Mouse (Mus musculus) liver, adult 2 months (tissue): ENCODE measurements around the gene Runx1. TPM values are rescaled to one million over a fixed set of nuclear protein-coding genes. Genes with fewer than 3 reads are reported as not detected.

Experiments used
- DNase-seq: peaks from one replicate; pipeline ENCODE4 v3.0.0-alpha.2; 2011; ENCODE audit warnings: low read depth, low spot score; ENCODE audit errors: extremely low read depth
- H3K27ac ChIP-seq: fragments of 200-500 bp; replicated peaks from 2 replicates; pipeline ENCODE4 v1.5.1; 2012; ENCODE audit warnings: low read depth, mild to moderate bottlenecking, control low read depth, inconsistent platforms, low read length; ENCODE audit not compliant: insufficient read depth
- H3K27me3 ChIP-seq: fragments of 200-500 bp; 2 replicates; pipeline ENCODE4 v1.6.1; 2012; ENCODE audit warnings: mild to moderate bottlenecking, moderate library complexity, low read length, inconsistent platforms; ENCODE audit not compliant: control insufficient read depth, insufficient read depth
- H3K36me3 ChIP-seq: fragments of 200-500 bp; 2 replicates; pipeline ENCODE4 v1.6.1; 2012; ENCODE audit warnings: low read length, inconsistent platforms; ENCODE audit not compliant: control insufficient read depth, insufficient read depth
- H3K4me1 ChIP-seq: fragments of 200-500 bp; 2 replicates; pipeline ENCODE4 v1.6.1; 2011; ENCODE audit warnings: low read length; ENCODE audit not compliant: control insufficient read depth, insufficient read depth
- H3K4me3 ChIP-seq: fragments of 200-500 bp; 2 replicates; pipeline ENCODE4 v1.5.1; 2011; ENCODE audit warnings: low read depth, mild to moderate bottlenecking, control low read depth, low read length, moderate library complexity; ENCODE audit not compliant: insufficient read depth
- H3K79me2 ChIP-seq: fragments of 200-500 bp; 2 replicates; pipeline ENCODE4 v1.6.1; 2012; ENCODE audit warnings: inconsistent platforms, mild to moderate bottlenecking, low read length, moderate library complexity; ENCODE audit not compliant: control insufficient read depth, insufficient read depth
- H3K9ac ChIP-seq: fragments of 200-500 bp; 2 replicates; pipeline ENCODE4 v1.6.1; 2012; ENCODE audit warnings: low read depth, mild to moderate bottlenecking, control low read depth, inconsistent platforms, low read length
- CTCF ChIP-seq: fragments of 200-500 bp; IDR thresholded peaks from 2 replicates; pipeline ENCODE4 v1.5.1; 2011; ENCODE audit warnings: low read depth, low read length, control low read depth
- POLR2A ChIP-seq: fragments of 200-500 bp; IDR thresholded peaks from 2 replicates; pipeline ENCODE4 v1.6.1; 2011; ENCODE audit warnings: low read length, control low read depth; ENCODE audit not compliant: insufficient read depth; ENCODE audit errors: extremely low read depth
- WGBS: fragments of 180-500 bp; shearing (Covaris S2); methylation state at CpG from one replicate; pipeline ENCODE4 v1.1.7; 2018; 5-methylcytosine and 5-hydroxymethylcytosine counted together
- polyA plus RNA-seq: library from polyadenylated mRNA; depleted of rRNA; stranded (reverse); fragments of >200 nt; gene quantifications from 2 replicates; pipeline ENCODE4 v1.2.3, GENCODE M21; 2012
- total RNA-seq: library from RNA; depleted of rRNA; stranded (reverse); fragments of >200 nt; gene quantifications from 2 replicates; pipeline ENCODE4 v1.2.3, GENCODE M21; 2014

Gene Runx1
- total and polyA plus RNA-seq, 2 experiments = 0.55 to 0.74 TPM

- Histone ChIP-seq H3K79me2 (no peaks in the 10 kb centered on the region), H3K27ac (no peak overlapping the region), H3K4me1 (no peaks in the 10 kb centered on the region), H3K9ac (no peak overlapping the region), H3K27me3 (no peaks in the 10 kb centered on the region), H3K4me3 (no peak overlapping the region), H3K36me3 (no peaks in the 10 kb centered on the region)
- no peak for DNase-seq
- 78% methylated on average over 3 of the region's 3 CpGs for WGBS
- TF ChIP-seq POLR2A (no peak), CTCF (no peak)
These were observed 80.7 kb downstream of the Runx1 start for GRCm38 (mm10) chr16:92745239-92745638.

DNA sequence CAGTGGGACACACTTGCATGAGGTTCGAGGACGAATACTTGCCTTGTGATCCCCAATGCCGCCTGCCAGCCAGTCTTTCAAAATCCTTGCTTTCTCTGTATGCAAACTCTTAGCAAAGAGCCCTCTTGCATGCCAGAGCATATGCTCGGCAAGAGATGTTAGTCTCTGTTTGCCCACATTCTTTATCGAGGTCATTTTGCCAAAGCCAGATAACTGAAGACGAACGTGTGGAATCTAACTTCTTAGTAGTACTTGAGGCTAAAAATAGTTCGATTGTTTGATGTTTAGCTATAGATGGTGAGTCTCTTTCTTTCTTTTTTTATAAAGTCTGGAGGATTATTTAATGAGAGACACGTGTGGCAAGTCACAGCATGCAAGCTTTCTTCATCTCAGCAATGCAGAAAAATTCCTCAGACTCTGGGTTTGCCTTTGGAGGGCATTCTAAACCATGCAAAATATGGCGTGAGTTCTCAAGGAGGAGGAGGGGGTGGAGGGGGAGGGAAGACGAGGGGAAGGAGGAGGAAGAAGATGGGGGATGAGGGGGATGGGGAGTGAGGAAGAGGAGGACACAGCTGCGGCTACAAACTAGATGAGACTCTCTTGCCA, 81.7 kb downstream of the Runx1 start:
- DNase-seq = no peak
- Histone ChIP-seq H3K4me3 (no peak overlapping the region), H3K79me2 (no peaks in the 10 kb centered on the region), H3K27ac (no peak overlapping the region), H3K4me1 (no peaks in the 10 kb centered on the region), H3K36me3 (no peaks in the 10 kb centered on the region), H3K9ac (no peak overlapping the region), H3K27me3 (no peaks in the 10 kb centered on the region)
- TF ChIP-seq POLR2A = no peak
- no peak for TF ChIP-seq CTCF
- 49% methylated on average over 12 of the region's 12 CpGs for WGBS

DNA sequence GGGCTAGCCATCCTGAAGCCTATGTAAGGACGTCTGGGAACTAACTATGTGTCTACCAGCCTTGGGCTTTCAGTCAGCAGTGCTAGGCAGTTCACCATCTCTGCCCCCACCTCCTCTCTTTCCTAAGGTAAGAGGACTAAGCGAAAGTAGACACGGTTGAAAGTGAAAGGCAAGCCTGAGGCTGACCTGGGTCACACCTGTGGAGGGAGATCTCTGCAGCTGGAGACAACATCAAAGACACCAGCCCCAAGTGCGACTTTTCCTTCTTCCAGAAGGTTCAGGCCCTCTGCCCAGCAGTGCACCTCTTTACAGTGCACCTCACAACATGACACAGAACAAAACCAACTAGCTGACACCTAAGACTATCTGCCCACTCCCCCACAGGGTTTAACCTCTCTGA, 82.2 kb downstream of the Runx1 start:
- no peaks in the 10 kb centered on the region for H3K79me2 ChIP-seq
- DNase-seq = no peak
- H3K4me3 ChIP-seq = no peak overlapping the region
- no peak overlapping the region for H3K27ac ChIP-seq
- H3K4me1 ChIP-seq = no peaks in the 10 kb centered on the region
- no peak for TF ChIP-seq CTCF
- TF ChIP-seq POLR2A = no peak
- H3K9ac ChIP-seq = no peak overlapping the region
- no peaks in the 10 kb centered on the region for H3K36me3 ChIP-seq
- WGBS = 57% methylated on average over 4 of the region's 4 CpGs
- H3K27me3 ChIP-seq = no peaks in the 10 kb centered on the region

GRCm38 (mm10) chr16:92741342-92741741, 84.6 kb downstream of the Runx1 start:
- 79% methylated on average over 8 of the region's 8 CpGs for WGBS

GRCm38 (mm10) chr16:92740541-92740940, 85.4 kb downstream of the Runx1 start:
- H3K27me3 ChIP-seq = no peaks in the 10 kb centered on the region
- no peak overlapping the region for H3K4me3 ChIP-seq
- 65% methylated on average over 9 of the region's 9 CpGs for WGBS
- no peaks in the 10 kb centered on the region for H3K36me3 ChIP-seq
- no peak for DNase-seq
- TF ChIP-seq POLR2A = no peak
- no peak for TF ChIP-seq CTCF
- H3K9ac ChIP-seq = no peak overlapping the region
- no peaks in the 10 kb centered on the region for H3K79me2 ChIP-seq
- no peak overlapping the region for H3K27ac ChIP-seq
- no peaks in the 10 kb centered on the region for H3K4me1 ChIP-seq

More at GRCm38 (mm10) chr16:92741342-92741741, 84.6 kb downstream of the Runx1 start:
- Histone ChIP-seq H3K36me3 (no peaks in the 10 kb centered on the region), H3K9ac (no peak overlapping the region), H3K4me1 (no peaks in the 10 kb centered on the region), H3K27ac (no peak overlapping the region), H3K27me3 (no peaks in the 10 kb centered on the region), H3K79me2 (no peaks in the 10 kb centered on the region), H3K4me3 (no peak overlapping the region)
- TF ChIP-seq CTCF (no peak), POLR2A (no peak)
- DNase-seq = no peak

DNA sequence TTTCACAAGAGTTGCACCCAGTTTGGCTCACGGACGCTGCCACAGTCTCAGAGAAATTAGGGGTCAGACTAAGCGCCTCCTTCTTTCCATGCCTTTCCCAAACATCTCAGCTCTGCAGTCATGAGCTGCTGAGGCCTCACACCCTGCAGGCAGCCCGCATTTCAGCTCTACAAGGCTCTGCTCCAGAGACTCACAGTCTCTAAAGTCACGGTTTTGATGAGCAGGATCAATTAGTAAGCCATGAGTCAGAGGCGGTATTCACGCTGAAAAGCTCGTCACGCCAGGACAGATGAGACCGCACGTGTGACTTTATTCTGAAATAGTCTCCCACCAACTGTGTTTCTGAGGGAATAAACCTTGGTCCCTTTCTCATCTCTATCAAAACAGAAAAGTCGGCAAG, 86.0 kb downstream of the Runx1 start:
- TF ChIP-seq CTCF (no peak), POLR2A (no peak)
- Histone ChIP-seq H3K36me3 (no peaks in the 10 kb centered on the region), H3K4me1 (no peaks in the 10 kb centered on the region), H3K27me3 (no peaks in the 10 kb centered on the region), H3K27ac (no peak overlapping the region), H3K4me3 (no peak overlapping the region), H3K79me2 (no peaks in the 10 kb centered on the region), H3K9ac (no peak overlapping the region)
- no peak for DNase-seq
- 70% methylated on average over 12 of the region's 12 CpGs for WGBS
